Mouse (Mus musculus): Measurements from ENCODE around the gene Prkci.

GRCm38 (mm10) chr3:31016594-31017196 is 21.1 kb downstream of the Prkci start:
- no peak for TF ChIP-seq POLR2A (IDR thresholded peaks at IDR 0.05; ENCODE audit: borderline replicate concordance, extremely low read depth, low read depth, low read length)
- TF ChIP-seq CTCF (IDR thresholded peaks at IDR 0.05; ENCODE audit: insufficient read depth, low read length) = no peak
